Mouse (Mus musculus): Measurements from ENCODE around the gene Kif2c.

Kif2c gene

GRCm38 (mm10) chr4:117120445-117121414 lies 61.7 kb downstream of the Kif2c start:
- in situ Hi-C loops (cut with MboI, MseI), result no loop called here

- in situ Hi-C loops (cut with MboI, MseI), result no loop called here
Observed at GRCm38 (mm10) chr4:117120052-117120444, 62.4 kb downstream of the Kif2c start.

DNA sequence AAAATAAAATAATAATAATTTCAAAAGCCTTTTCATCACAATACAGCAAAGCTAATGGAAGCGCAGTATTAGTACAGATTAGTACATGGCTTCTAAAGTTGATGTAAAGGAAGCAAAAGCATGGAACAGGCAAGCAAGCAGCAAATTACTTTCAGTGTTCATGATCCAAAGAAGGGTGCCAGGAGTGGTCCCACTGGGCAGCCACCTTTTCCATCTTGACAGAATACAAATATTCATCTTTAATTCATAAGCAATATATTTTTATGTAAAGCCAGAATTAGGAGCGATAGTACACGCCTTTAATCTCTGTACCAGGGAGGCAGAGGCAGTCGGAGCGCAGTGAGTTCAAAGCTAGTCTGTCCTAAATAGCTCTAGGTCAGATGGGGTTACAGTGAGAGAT lies 62.8 kb downstream of the Kif2c start:
- in situ Hi-C loops (cut with MboI, MseI), result no loop called here

- in situ Hi-C loops (cut with MboI, MseI), result no loop called here
Observed at GRCm38 (mm10) chr4:117117931-117118330, 64.5 kb downstream of the Kif2c start.

GRCm38 (mm10) chr4:117115592-117115991 lies 66.8 kb downstream of the Kif2c start:
- in situ Hi-C loops (cut with MboI, MseI), result no loop called here

- in situ Hi-C loops (cut with MboI, MseI), result no loop called here
Observed at GRCm38 (mm10) chr4:117113237-117113636, 69.2 kb downstream of the Kif2c start.

DNA sequence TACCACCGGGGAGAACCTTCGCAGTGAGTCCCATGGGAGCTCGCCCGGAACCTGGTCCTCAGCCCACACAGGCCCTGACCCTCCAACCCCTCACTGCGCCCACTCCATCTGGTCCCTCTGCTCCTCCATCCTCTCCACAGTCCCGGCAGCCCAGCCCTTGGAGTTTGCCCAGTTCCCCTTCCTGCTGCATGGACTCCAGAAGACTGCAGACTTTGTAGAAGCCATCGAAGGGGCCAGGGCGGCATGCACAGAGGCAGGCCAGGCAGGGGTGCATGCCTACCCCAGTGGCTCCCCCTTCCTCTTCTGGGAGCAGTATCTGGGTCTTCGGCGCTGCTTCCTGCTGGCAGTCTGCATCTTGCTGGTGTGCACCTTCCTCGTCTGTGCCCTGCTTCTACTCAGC lies 71.5 kb downstream of the Kif2c start:
- in situ Hi-C loops (cut with MboI, MseI), result no loop called here

DNA sequence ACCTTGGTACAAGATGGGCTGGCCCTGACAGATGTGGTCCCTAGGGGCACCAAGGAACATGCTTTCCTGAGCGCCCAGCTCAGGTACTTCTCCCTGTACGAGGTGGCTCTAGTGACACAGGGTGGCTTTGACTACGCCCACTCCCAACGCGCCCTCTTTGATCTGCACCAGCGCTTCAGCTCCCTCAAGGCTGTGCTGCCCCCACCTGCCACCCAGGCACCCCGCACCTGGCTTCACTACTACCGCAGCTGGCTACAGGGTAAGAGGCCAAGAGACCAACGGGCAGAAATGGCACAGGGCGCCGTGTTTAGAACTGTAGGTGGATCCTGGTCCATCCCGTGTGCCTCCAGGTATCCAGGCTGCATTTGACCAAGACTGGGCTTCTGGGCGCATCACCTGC lies 72.2 kb downstream of the Kif2c start:
- in situ Hi-C loops (cut with MboI, MseI), result no loop called here
